Mouse (Mus musculus) ovary, postnatal 36 days (tissue): ENCODE measurements around the gene Sde2.
"Not testable (repeated sequence)": the region's sequence is repeated elsewhere in the genome, so short reads cannot be mapped to it uniquely, and the experiment has no call there.

Source experiments
- DNase-seq: peaks from one replicate; pipeline ENCODE4 v3.0.0; 2022; ENCODE audit warnings: low spot score, mixed read lengths

Gene Sde2

DNA sequence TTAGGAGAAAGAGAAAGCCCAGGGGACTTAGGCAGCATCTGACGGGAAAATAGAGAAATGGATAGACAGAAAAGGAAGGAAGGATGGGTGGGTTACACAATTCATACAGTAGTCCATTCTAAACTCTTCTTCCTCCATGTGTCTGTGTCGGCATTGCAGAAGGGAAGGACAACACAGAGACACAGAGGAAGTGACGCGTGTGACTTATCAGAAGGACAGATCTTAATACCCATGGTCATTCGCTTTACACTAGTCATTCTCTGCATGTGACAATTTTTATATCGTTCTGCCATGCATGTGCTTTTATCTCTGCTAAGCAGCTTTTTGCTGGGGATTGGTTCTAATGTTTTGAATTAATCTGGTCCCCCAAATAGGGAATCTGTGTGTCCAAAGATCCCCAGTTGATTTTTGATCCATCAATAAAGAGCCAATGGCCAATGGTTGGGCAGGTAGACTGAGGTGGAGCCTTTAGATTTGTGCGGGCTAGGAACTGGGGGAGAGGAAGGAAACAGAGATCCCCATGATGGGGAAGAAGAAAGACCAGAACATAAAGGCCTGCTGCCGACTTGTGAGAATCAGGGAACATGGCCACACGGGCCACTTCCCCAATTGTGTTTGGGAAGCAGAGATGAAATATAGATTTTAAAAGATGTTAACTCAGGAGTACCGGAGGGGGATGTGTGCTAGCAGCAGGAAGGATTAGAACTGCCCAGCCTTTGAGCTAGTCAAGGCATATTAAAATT lies 15.5 kb upstream of the Sde2 start:
- DNase-seq = no peak

GRCm38 (mm10) chr1:180836467-180836866 lies 14.5 kb upstream of the Sde2 start:
- not testable (repeated sequence) for DNase-seq

GRCm38 (mm10) chr1:180837186-180837585 lies 13.7 kb upstream of the Sde2 start:
- DNase-seq = no peak

DNA sequence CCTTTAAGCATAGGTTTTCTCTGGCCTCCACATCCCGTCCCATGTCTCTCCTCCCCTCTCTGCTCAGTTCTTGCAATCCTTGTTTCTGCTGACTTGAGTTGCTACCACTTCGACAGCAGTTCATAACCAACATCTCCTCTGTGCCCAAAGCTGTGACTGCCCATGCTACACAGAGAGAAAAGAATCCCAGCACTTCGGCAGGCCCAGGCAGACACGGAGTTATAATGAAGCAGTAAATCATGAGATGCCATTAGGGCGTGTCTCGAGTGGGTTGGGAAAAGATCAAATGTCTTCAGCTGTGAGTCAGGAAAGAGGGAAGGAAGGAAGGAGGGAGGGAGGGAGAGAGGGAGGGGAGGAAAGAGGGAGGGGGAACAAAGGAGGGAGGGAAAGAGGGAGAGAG lies 12.9 kb upstream of the Sde2 start:
- DNase-seq = no peak

- no peak for DNase-seq
Observed at GRCm38 (mm10) chr1:180839201-180839910, 11.6 kb upstream of the Sde2 start.

GRCm38 (mm10) chr1:180841561-180842300 lies 9.2 kb upstream of the Sde2 start:
- DNase-seq = no peak

GRCm38 (mm10) chr1:180848114-180848510 lies 2.8 kb upstream of the Sde2 start:
- peak; percentile 62 for DNase-seq

GRCm38 (mm10) chr1:180848511-180849241 lies 2.3 kb upstream of the Sde2 start:
- peak; percentile 38 for DNase-seq

DNA sequence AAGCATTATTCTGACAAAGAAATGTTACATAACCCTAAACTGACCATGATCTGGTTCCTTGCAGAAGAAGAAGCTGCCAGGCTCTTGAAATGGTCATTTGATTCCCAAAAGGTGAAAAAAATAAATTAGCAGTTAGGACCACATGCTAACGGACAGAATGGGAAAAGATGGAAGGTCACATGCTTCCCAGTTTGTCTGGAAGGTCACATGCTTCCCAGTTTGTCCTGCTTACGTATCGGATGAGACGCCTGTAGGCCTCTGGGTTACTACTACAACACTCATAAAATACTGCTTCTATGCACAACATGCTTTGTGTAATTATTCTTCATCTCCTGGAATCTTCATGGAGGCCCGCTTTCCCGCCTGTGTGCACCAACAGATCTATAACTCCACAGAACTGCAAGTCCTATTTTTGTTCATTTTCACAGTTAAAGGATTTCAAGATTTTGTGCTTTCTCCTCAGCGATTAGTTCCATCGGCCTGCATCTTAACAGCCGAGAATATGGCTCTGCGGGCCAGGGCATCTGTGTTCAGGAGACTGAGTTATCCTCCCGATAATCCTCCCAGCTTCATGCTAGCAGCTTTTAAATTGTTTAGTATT lies 1.1 kb upstream of the Sde2 start:
- DNase-seq = no peak

DNA sequence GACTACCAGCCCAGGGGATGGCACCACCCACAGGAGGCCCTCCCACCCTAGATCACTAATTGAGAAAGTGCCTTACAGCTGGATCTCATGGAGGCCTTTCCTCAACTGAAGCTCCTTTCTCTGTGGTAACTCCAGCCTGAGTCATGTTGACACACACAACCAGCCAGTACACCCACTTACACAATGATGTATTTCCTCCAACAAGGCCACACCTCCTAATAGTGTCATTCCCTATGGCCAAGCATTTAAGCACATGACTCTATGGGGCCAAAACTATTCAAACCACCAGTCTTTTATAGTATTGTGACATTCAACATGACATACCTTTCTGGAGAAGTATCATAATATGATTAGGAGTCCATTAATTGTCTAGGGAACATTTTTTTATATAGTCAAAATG lies 7.8 kb downstream of the Sde2 start:
- no peak for DNase-seq

- no peak for DNase-seq
Observed at GRCm38 (mm10) chr1:180860030-180860429, 9.1 kb downstream of the Sde2 start.

DNA sequence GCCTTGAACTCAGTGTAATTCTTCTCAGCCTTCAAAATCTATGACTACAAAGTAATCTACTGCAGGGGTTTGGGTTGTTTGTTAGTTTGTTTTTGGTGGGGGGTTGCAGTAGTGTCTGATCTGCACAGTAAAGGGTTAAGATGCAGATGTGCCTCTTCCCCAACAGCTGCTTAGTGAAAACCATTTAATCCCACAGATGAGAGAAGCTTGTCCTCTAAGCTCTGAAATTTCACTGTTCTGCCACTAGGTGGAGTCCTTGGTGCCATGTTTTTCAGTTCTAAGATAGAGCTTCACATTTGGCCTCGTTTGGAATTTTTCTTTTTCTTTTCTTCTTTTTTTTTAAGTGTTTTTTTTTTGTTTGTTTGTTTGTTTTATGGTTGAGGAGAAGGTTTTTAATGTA lies 12.7 kb downstream of the Sde2 start:
- DNase-seq = no peak

- no peak for DNase-seq
Observed at GRCm38 (mm10) chr1:180866001-180866400, 15.1 kb downstream of the Sde2 start.

- DNase-seq = peak; percentile 29
Observed at GRCm38 (mm10) chr1:180870122-180870650, 19.3 kb downstream of the Sde2 start.

DNA sequence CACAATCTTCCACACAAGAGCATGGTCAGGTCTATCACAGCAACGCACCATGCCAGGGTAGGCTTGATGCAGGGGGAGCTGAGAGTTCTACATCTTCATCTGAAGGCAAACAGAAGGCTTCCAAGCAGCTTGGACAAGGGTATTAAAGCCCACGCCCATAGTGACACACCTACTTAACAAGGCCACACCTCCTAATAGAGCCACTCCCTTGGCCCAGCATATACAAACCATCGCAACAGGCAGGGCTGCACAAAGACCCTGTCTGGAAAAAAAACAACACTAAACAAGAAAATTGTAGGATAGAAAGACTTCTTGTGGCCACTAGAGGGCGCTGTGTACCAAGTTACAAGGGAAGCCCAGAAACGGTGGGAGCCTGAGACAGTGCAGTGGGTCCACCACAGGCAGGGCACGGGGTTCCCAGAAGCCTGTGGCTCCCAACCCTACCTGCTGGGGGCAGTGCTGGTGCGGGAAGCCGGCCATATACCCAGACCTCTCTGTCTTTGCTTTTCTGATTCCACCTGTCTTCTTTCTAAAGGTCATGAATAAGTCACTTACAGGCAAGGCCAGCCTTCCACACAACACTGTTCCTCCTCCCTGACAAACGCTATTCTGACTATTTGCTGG lies 23.0 kb downstream of the Sde2 start:
- peak; percentile 21 for DNase-seq

GRCm38 (mm10) chr1:180874615-180875014 lies 23.7 kb downstream of the Sde2 start:
- DNase-seq = no peak

- no peak for DNase-seq
Observed at GRCm38 (mm10) chr1:180875126-180875525, 24.2 kb downstream of the Sde2 start.

DNA sequence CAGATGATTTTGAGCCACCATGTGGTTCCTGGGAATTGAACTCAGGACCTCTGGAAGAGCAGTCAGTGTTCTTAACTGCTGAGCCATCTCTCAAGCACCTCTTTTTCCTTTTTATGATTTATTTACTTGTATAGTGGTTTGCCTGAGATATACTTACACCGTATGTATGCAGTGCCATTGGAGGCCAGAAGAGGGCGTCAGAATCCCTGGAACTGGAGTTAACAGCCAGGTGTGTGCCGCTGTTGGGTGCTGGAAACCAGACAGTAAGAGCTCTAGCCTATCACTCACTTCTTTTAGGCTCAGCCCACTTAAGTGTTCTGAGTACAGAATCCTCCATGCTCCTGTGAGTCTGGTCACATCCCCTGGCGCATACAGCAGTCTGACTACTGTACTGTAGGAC lies 26.5 kb downstream of the Sde2 start:
- no peak for DNase-seq

GRCm38 (mm10) chr1:180881768-180882167 lies 30.8 kb downstream of the Sde2 start:
- no peak for DNase-seq

- no peak for DNase-seq
Observed at GRCm38 (mm10) chr1:180883731-180884130, 32.8 kb downstream of the Sde2 start.

DNA sequence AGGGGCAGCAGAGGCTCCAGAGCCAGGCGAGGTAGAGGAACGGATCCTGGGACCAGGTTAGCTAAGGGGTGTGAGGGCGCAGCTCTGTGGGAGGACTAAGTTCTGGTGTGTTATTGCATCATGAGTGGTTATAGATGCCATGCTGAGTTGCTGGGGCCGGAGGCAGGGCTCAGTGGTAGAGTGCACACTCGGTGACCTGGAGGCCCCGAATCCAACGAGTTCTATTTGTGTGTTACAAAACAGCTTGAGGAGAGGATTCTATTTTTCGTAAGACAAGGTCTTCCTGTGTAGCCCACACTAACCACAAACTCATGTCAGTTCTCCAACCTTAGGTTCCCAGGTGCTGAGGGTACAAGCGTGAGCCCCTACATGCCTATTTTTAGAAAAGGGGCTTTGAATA lies 33.6 kb downstream of the Sde2 start:
- no peak for DNase-seq
